Mouse (Mus musculus): ENCODE measurements at regions not wholly inside any gene's neighbourhood (a gene's known extent, or its start where the extent isn't known, plus 50 kb on each side); places are given as distances from the start of the nearest gene placed in this dataset.
"Not testable (repeated sequence)": the region's sequence is repeated elsewhere in the genome, so short reads cannot be mapped to it uniquely, and the experiment has no call there.

- DNase-seq: no peak
These were observed 1628.4 kb downstream of the A830018L16Rik start for GRCm38 (mm10) chr1:13042326-13042725.

GRCm38 (mm10) chr1:13050140-13050775, 1636.4 kb downstream of the A830018L16Rik start:
- peak; percentile 4 to 20 for DNase-seq

- DNase-seq: not testable (repeated sequence)
These were observed 1637.6 kb downstream of the A830018L16Rik start for GRCm38 (mm10) chr1:13051433-13052066.

GRCm38 (mm10) chr1:13052067-13052460, 1638.2 kb downstream of the A830018L16Rik start:
- peak; percentile 21 to 26 for DNase-seq

- DNase-seq: no peak
These were observed 1643.8 kb downstream of the A830018L16Rik start for GRCm38 (mm10) chr1:13057741-13058140.

- DNase-seq: no peak
These were observed 1645.9 kb downstream of the A830018L16Rik start for GRCm38 (mm10) chr1:13059616-13060320.

Data from kidney, adult 8-10 months (tissue).